Mouse (Mus musculus): ENCODE measurements around the gene Enpp7.

The Enpp7 gene

GRCm38 (mm10) chr11:118987999-118988398, at the start of gene Enpp7:
TSS of gene Enpp7 (plus strand) at chr11:118988188.
- no peak for DNase-seq (ENCODE audit: low read depth, low spot score)

GRCm38 (mm10) chr11:118939731-118940130, 48.3 kb upstream of the Enpp7 start:
- DNase-seq (ENCODE audit: low read depth, low spot score) = no peak

GRCm38 (mm10) chr11:118940539-118940938, 47.4 kb upstream of the Enpp7 start:
- DNase-seq (ENCODE audit: low read depth, low spot score) = no peak

GRCm38 (mm10) chr11:118941268-118941667, 46.7 kb upstream of the Enpp7 start:
- no peak for DNase-seq (ENCODE audit: low read depth, low spot score)

DNA sequence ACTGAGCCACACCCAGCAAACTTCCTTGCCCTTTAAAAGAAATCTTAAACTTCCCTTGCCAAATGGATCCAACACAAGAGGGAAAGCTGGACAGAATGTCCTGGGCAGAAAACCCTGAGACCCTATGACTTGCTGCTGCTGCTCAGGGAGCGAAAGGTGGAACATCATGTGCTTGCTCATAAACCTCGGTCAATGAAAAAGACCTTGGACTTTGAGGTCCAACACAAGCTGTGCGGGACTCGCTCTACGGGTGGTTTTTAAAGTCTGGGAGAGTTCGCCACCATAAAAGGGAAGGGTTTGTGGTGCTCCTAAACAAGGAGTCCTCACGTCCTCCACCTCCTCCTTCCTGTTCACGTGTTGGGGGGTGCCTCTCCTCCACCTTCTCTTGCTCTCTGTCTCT, 42.1 kb upstream of the Enpp7 start:
- no peak for DNase-seq (ENCODE audit: low read depth, low spot score)

- DNase-seq (ENCODE audit: low read depth, low spot score) = no peak
These were observed 33.0 kb upstream of the Enpp7 start for GRCm38 (mm10) chr11:118955016-118955415.

GRCm38 (mm10) chr11:118957070-118957471, 30.9 kb upstream of the Enpp7 start:
- DNase-seq (ENCODE audit: low read depth, low spot score) = no peak

GRCm38 (mm10) chr11:118960649-118961048, 27.3 kb upstream of the Enpp7 start:
- DNase-seq (ENCODE audit: low read depth, low spot score) = peak; percentile 25

DNA sequence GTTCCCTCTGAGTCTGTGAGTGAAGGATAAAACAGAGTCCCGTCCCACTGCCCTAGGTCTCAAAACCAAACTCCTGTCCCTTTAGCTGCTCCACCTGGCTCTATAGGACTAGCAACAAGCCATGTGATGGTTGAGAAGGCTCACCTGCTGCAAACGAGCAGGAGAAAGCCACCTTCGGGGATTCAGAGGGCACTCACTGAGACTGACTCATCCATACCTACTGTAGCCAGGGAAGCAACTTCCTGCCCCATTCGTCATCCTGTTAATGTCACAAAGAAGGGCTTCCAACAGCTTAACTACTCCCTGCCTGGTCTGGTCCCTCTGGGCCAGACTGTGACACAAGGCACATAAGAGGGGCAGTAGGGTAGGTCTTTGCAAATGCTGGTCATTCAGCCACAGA, 25.5 kb upstream of the Enpp7 start:
- DNase-seq (ENCODE audit: low read depth, low spot score) = no peak

- no peak for DNase-seq (ENCODE audit: low read depth, low spot score)
These were observed 24.1 kb upstream of the Enpp7 start for GRCm38 (mm10) chr11:118963926-118964325.

DNA sequence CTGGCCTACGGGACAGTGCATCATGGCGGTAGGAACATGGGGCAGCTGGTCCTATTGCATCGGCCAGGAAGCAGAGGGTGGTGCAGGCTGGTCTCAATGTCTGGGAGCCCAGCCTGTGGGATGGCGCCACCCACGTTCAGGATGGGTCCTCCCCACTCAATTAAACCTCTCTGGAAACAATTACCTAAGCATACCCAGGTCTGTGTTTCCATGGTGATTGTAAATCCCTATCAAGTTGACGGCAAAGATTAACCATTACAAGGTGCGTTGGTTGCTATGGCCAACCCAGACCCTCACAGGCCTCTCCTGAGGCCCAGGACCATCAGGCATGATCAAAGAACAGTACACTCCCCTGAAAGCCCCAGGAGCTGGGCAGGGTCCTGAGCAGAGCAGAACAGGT, 22.9 kb upstream of the Enpp7 start:
- DNase-seq (ENCODE audit: low read depth, low spot score) = no peak

DNA sequence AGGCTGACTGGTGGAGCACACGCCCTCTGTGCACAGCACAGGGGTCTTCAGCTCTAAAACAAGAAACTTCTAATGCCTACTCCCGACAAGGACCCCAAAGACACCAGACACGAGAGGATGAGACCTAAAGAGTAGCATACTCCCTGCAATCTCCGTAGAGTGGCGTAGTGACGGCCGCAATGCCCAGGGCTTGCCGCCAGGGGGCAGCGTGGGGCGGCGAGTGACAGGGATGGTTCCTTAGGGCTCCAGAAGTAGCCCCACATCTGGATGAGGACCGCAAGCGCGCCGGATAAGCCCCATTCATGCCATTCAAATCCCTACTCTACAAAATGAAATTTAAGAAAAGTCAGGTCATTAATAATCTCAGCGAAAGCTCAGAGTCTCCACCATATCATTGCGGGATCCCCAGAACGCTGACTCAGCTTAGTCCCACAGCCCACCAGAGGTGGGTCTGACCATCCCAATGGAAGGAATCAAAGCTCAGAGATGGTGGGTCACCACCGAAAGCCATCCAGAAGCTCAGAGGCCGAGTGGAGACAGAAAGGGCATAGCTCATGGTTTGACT, 16.4 kb upstream of the Enpp7 start:
- peak; percentile 64 for DNase-seq (ENCODE audit: low read depth, low spot score)

DNA sequence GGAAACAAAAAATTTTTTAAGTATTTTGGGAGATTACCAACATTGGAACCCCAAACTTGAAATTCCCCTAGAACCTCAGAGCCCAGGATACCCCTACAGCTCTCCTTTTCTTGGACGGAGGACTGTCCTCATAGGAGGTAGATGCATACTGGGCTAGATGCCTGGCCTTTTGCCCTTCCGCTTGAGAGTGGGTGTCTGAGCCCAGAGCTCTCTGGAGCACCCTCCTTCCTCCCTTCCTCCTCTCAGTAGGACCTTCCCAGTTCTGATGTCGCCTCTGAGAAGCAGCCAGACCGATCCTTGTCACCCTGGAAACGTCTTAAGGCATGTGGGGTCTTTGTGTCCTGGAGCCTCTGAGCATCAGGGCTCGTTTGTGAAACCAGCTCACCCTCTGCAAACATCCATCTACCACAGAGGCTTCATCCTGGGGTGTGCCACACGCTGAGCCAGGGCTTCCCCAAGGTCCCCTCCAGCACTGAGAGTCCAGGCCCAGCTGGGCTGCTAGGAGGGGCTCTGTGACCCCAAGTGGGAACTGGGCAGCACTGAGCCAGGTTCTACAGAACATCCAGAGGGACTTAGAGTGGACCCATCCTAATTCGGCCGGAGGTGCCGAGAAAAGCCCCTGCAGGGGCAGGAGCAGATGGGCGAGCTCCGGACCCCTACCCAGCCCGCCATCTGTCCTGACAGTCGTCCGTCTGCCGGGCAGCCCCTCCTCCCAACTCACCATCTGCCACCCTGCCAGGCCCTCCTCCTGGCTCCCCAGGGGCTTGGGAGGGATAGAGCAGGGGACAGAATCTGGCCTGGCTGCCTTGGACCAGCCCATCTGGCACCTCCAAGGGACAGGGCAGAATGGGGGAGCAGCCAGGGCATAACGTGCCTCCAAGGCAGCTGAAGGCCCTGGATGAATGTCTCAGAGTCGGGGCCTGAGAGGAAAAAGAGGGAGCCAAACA, 15.3 kb upstream of the Enpp7 start:
- DNase-seq (ENCODE audit: low read depth, low spot score) = no peak

GRCm38 (mm10) chr11:118974340-118974739, 13.6 kb upstream of the Enpp7 start:
- no peak for DNase-seq (ENCODE audit: low read depth, low spot score)

DNA sequence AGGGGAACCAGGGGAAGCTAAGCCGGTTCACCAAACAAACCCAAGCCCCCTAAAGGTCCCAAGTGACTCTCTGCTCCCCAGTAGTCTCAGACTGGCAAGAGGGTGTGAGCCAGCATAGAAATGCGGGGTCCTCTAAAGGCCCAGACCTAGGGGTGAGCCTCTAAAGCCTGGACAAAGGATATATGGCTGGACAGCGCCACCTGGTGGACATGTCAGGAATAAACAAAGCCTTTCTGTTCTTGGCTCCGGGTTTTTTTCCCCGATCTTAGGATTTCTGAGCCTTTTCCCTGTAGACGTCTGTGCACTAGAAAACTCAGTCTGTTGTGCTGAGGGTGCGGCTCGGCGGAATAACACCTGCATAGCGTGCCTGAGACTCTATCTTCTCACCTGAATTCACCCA, 12.6 kb upstream of the Enpp7 start:
- DNase-seq (ENCODE audit: low read depth, low spot score) = peak; percentile 73

DNA sequence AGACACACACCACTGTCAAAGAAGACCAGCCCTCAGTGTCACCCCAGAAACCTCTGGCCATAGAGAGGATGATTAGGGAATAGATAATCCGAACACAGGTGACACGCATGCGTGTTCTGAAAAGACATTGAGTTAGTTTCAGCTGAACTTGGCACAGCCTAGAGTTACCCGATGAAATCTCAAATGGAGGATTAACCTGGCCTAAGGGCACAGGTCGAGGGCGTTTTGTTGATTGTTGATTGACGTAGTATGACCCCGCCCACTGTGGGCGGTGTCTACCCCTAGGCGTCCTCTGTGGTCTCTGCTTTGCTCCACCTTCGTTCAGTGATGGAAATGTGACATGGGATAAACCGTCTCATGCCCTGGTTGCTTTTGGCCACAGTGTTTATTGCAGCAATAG, 12.1 kb upstream of the Enpp7 start:
- peak; percentile 82 for DNase-seq (ENCODE audit: low read depth, low spot score)

DNA sequence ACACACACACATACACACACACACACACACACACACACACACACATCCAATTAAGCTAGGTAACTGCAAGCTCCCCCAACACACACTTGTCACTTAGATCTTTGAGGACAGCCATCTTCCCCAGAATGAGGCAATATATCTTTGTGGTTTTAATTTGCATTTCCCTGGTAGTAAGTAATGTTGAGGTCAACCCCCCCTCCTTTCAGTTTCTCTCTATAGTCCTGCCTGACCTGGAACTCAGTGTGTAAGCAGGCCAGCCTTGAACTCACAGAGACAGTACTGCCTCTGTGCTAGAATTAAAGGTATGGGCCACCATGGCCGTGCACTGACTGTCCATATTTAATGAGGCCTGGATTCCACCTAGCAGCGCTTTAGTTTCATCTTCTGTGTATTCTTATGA, 7.6 kb upstream of the Enpp7 start:
- no peak for DNase-seq (ENCODE audit: low read depth, low spot score)

DNA sequence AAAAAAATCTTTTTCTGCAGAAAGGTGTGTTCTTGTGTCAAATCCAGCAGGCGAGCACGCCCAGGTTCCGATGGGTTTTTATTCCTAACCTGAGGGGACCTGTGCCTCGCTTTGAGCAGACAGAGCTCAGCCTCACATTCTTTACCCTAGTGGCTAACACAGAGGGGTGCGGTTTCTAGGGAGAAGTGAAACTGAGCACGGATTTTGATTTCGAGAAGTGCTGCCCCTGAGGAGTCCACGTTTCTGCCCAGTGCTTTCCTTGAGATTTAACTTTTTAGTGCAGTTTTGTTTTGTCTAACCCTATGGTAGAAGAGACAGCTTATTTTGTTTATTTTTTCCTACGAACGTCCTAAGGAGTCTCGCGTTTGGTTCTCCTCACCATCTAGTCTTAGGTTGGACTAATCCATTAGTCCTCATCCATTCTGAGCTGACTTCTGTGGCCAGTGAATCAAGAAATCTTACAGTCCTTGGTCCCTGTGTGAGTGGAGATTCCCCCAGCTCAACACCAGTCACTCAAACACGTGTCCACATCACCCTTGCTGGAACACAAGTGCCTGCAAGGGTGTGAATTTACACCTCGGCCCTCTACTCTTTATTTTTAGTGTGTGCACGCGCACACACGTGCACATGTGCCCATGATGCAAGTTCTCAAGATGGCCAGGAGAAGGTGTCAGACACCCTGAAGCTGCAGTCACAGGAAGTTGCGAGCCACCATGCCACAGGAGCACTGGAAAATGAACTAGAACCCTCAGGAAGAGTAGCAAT, 6.8 kb upstream of the Enpp7 start:
- DNase-seq (ENCODE audit: low read depth, low spot score) = no peak

DNA sequence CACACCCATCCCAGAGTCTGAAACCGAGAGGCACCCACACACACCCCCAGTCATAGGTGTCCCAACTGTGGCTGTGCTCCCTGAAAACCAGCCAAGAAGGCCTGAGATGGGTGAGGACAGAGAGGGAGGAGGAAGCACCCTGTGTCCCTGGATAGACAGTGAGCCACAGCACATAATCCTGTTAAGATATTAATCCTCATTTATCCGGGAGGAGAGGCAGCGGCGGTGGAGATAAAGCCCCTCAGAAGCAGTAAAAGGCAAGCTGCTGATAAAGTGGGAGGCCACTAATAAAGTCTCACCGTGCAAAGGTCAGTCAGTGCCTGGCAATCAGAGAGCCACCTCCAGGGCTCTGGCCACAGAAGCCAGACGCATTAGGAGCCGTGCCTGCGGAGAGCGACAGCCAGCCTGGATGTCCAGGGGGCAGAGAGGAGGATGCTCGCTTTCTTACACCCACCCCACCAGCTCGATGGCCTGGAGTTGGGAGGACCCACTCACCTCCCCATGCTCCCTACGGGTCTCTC, 5.3 kb upstream of the Enpp7 start:
- DNase-seq (ENCODE audit: low read depth, low spot score) = no peak

GRCm38 (mm10) chr11:118985571-118985970, 2.4 kb upstream of the Enpp7 start:
- peak; percentile 38 for DNase-seq (ENCODE audit: low read depth, low spot score)

DNA sequence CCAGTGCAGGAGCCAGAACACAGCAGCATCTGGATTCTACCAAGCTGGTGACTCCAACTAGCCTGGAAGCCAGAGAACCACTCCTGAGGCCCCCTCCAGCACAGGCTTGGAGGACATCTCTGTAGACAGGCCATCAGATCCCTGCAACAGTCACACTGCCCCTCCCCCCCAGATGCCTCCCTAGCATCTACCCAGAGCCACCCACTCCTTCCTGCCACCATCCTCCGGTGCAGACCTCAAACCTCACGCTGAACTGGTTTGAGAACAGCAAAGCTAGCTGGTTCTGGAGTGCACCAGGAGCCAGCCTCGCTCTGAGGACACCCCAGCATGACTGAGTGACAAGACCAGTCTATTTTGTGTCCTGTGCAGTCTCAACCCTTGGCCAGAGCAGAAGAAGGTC, 4.8 kb downstream of the Enpp7 start:
- DNase-seq (ENCODE audit: low read depth, low spot score) = no peak

DNA sequence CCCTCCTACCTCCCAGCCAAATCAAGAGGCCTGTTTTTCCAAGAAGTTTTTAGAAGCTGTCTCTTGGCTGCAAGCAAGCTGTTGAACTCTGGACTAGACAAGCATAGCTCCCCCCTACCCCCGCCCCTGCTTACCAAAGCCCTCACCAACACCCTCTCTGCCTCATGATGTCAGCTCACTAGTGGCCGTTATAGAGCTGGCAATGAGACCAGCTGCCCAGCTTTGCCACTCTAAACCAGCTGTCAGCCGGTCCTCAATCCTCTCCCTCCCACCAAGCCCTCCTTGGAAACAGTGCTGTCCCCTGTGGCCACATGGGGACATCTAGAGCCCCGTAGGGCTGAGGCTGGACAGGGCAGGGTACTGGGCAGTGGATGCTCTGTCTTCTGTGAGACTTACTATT, 7.5 kb downstream of the Enpp7 start:
- DNase-seq (ENCODE audit: low read depth, low spot score) = no peak
